Mouse (Mus musculus): ENCODE data around the gene Tmprss9. TPM values are rescaled to one million over a fixed set of nuclear protein-coding genes. Genes with fewer than 3 reads are reported as not detected.

Gene Tmprss9
- polyA plus RNA-seq, 1 experiment from 2014 or later, result 0.08 TPM

DNA sequence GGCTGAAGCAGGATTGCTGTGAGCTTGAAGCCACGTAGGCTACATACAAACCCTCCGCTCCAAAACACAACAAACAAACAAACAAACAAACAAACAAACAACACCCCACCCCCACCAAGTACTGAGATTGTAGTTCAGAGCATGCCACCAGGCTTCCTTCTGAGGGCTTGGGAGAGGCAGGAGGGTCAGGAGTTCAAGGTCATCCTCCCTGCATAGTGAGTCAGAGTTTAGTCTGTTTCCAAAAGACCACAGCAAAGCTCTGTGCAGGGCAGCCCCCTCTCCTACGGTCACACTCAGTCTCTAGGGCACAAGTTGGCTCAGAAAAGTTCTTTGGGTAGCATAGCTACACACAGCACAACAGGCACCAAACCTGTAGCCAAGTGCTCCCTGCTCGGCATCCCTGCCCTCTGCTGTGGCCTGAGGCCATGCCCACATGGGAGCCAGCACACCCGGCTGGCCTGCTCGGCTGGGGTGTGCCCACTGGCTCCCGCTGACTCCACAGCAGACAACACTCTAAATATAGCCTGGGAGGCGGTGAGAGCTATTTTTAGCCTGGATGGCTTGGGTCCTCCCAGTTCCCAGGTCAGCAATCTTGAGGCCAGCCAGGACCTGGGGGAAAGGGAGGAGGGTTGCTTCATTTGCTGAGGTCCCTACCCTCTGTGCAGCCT lies 68.8 kb downstream of the Tmprss9 start:
- peak overlapping the region; percentile 41; the same call in 1 of the 2 replicates for H3K4me3 ChIP-seq (replicated peaks)
- peak overlapping the region; percentile 75 for H3K4me2 ChIP-seq
- WGBS, result 55% methylated on average over 8 of the region's 8 CpGs
- no peaks in the 10 kb centered on the region for H3K36me3 ChIP-seq
- ATAC-seq (ENCODE audit: insufficient number of reproducible peaks, insufficient read depth, low FRiP score, low TSS enrichment, low read depth), result no peak
- no peaks in the 10 kb centered on the region for H3K9me3 ChIP-seq
- peak overlapping the region; percentile 80 for H3K27ac ChIP-seq
- peaks cover 20% of the 10 kb centered on the region; the same call in 1 of the 2 replicates for H3K27me3 ChIP-seq
- H3K4me1 ChIP-seq (replicated peaks), result peaks cover 60% of the 10 kb centered on the region
- peak overlapping the region; percentile 45; the same call in 1 of the 2 replicates for H3K9ac ChIP-seq (replicated peaks)

DNA sequence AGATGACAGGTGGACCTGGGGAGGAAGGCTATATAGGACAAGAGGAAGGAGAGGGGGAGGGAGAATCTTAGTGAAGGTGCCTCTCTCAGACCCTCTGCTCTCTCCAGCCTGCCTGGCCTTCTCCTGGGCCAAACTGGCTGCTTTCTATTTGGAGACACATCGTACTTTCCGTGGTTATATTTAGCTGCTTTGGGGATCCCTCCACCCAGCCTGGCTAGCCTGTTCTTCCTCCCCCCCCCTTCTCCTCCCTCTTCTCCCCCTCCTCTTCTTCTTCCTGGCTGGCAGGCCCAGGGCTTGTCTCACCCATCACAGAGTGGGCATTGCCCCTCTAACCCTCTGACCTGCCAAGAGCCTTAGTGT lies 69.3 kb downstream of the Tmprss9 start:
- no peaks in the 10 kb centered on the region for H3K36me3 ChIP-seq
- H3K4me3 ChIP-seq (replicated peaks), result no peak overlapping the region
- no peaks in the 10 kb centered on the region for H3K9me3 ChIP-seq
- peak overlapping the region; percentile 75; the same call in 1 of the 2 replicates for H3K4me2 ChIP-seq
- H3K27ac ChIP-seq, result peak overlapping the region; percentile 9; the same call in 1 of the 2 replicates
- no peak overlapping the region for H3K9ac ChIP-seq (replicated peaks)
- ATAC-seq (ENCODE audit: insufficient number of reproducible peaks, insufficient read depth, low FRiP score, low TSS enrichment, low read depth), result no peak
- WGBS, result 76% methylated on average over 2 of the region's 2 CpGs
- peaks cover 55% of the 10 kb centered on the region for H3K4me1 ChIP-seq (replicated peaks)
- H3K27me3 ChIP-seq, result 0 out of 2 replicates have a peak, but pooled peaks cover 15% of the 10 kb centered on the region

DNA sequence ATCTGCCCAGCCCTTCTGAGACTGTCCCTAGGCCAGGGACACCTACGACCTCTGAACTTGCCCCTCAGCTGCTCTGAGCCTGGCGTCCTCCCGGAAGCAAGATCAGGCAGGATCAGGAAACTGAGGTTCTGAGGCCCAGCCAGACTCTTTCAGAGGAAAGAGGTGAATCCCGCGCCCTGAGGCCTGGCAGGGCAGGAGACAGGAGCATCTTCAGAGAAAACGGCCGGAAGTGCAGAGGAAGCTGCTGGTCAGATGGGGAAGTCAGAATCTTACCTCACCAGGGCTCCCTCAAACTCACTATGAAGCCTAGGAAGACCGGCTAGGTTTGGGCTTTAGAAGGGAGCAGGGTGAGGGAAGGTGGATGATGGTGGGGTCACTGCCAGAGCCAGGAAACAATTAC lies 71.3 kb downstream of the Tmprss9 start:
- Histone ChIP-seq H3K27me3 (peaks cover 6% of the 10 kb centered on the region; the same call in 1 of the 2 replicates), H3K9me3 (no peaks in the 10 kb centered on the region), H3K27ac (no peak overlapping the region), H3K9ac (replicated peaks) (no peak overlapping the region), H3K4me1 (replicated peaks) (peaks cover 42% of the 10 kb centered on the region), H3K36me3 (no peaks in the 10 kb centered on the region), H3K4me3 (replicated peaks) (no peak overlapping the region), H3K4me2 (no peak overlapping the region)
- 50% methylated on average over 8 of the region's 8 CpGs for WGBS
- ATAC-seq (ENCODE audit: insufficient number of reproducible peaks, insufficient read depth, low FRiP score, low TSS enrichment, low read depth), result no peak

DNA sequence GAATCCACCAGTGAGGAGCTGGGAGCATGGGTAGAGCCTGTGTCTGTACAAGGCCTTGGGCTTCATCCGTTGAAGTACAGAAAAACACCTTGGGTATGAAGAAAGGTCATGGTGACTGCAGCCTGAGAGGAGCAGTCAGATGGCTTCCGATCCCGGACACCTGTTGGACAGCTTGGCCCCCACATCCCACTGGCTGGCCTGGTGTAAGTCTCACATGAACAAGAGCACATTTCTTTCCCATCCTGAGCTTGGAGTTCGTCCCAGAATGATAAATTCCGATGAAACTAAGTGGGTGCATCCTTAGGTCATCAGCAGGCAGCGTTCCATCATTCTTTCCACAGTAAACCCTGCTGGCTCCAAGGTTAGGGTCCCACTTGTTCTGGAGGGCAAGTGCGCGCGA lies 72.1 kb downstream of the Tmprss9 start:
- no peaks in the 10 kb centered on the region for H3K9me3 ChIP-seq
- H3K9ac ChIP-seq (replicated peaks), result no peak overlapping the region
- WGBS, result 83% methylated on average over 9 of the region's 9 CpGs
- peaks cover 39% of the 10 kb centered on the region for H3K4me1 ChIP-seq (replicated peaks)
- H3K27me3 ChIP-seq, result peaks cover 6% of the 10 kb centered on the region; the same call in 1 of the 2 replicates
- H3K4me2 ChIP-seq, result no peak overlapping the region
- no peak overlapping the region for H3K27ac ChIP-seq
- H3K4me3 ChIP-seq (replicated peaks), result no peak overlapping the region
- ATAC-seq (ENCODE audit: insufficient number of reproducible peaks, insufficient read depth, low FRiP score, low TSS enrichment, low read depth), result no peak
- no peaks in the 10 kb centered on the region for H3K36me3 ChIP-seq

DNA sequence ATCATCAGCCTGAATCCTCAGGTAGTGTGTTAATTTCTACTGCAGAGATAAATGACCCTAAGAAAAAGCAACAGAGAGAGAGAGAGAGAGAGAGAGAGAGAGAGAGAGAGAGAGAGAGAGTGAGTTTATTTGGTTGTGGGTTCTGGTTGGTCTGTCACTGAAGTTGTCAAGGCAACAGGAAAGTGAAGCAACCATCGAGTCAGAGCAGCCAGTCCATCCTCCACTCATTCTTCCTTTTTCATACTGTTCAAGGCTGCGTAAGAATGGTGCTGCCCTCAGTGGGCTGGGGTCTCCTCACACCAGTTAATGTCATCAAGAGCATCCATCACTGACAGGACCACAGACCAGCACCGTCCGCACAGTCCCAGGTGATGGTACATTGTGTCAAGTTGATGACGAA lies 72.6 kb downstream of the Tmprss9 start:
- H3K36me3 ChIP-seq, result no peaks in the 10 kb centered on the region
- ATAC-seq (ENCODE audit: insufficient number of reproducible peaks, insufficient read depth, low FRiP score, low TSS enrichment, low read depth), result no peak
- H3K27me3 ChIP-seq, result peaks cover 3% of the 10 kb centered on the region; the same call in 1 of the 2 replicates
- H3K9ac ChIP-seq (replicated peaks), result no peak overlapping the region
- no peak overlapping the region for H3K4me3 ChIP-seq (replicated peaks)
- peaks cover 34% of the 10 kb centered on the region for H3K4me1 ChIP-seq (replicated peaks)
- H3K9me3 ChIP-seq, result no peaks in the 10 kb centered on the region
- WGBS, result 85% methylated on average over 5 of the region's 5 CpGs
- no peak overlapping the region for H3K27ac ChIP-seq
- no peak overlapping the region for H3K4me2 ChIP-seq

DNA sequence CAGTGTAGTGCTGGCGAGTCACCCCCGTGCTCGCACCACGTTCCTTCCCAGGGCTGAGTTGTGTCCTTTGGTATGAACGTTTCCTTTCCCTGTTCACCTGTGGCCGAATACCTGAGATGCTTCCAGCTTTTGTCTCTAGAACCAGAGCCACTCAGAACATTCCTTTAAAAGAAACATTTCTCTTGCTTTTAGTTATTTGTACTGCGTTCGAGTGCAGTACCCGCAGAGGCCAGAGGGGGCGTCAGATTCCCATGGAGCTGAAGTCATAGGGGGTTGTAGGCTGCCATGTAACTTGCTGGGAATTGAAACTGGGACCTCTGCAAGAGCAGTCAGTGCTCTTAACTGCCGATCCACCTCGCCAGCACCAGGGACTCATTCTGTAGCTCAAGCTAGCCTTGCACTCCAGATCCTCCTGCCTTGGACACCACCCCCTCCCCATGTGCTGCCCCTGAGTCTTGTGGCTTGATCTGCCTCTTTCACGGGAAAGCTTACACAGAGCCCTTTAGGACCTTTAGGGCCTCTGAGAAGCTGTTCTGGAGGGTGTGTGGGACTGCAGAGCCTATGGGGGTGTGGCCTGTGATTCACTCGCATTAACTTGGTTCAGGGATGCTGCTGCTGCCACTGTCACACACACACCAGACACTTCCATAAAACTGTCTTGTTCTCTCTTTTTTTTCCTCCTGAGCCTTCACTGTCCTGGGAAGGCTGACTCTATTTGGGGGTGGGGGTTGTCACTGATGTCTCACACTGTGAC lies 75.2 kb downstream of the Tmprss9 start:
- no peaks in the 10 kb centered on the region for H3K9me3 ChIP-seq
- H3K27ac ChIP-seq, result 0 out of 2 replicates have a peak overlapping the region, but pooled peaks have one; percentile 29
- H3K4me1 ChIP-seq (replicated peaks), result peaks cover 12% of the 10 kb centered on the region
- peaks cover 3% of the 10 kb centered on the region; the same call in 1 of the 2 replicates for H3K27me3 ChIP-seq
- 63% methylated on average over 14 of the region's 14 CpGs for WGBS
- H3K36me3 ChIP-seq, result no peaks in the 10 kb centered on the region
- H3K4me3 ChIP-seq (replicated peaks), result no peak overlapping the region
- H3K9ac ChIP-seq (replicated peaks), result no peak overlapping the region
- ATAC-seq (ENCODE audit: insufficient number of reproducible peaks, insufficient read depth, low FRiP score, low TSS enrichment, low read depth), result no peak
- H3K4me2 ChIP-seq, result no peak overlapping the region

DNA sequence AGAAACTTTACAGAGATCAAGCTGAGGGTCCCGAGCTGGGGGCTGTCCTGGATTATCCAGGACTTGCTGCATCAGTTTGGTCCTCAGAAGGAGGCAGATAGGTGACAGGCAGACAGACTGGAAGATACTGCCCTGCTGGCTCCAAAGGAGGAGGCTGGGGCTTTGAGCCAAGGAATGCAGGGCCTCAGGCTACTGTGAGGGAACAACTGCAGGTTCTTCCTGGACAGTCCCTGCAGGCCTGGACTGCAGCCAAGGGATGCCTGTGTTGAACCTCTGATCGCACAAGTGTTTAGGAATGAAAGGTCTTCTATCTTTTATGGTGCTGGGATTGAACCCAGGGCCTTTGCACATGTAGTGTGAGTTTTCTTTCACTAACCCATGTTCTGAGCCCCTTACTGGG lies 76.2 kb downstream of the Tmprss9 start:
- peaks cover 12% of the 10 kb centered on the region for H3K4me1 ChIP-seq (replicated peaks)
- ATAC-seq (ENCODE audit: insufficient number of reproducible peaks, insufficient read depth, low FRiP score, low TSS enrichment, low read depth), result no peak
- 0 out of 2 replicates have a peak overlapping the region, but pooled peaks have one; percentile 29 for H3K27ac ChIP-seq
- H3K4me3 ChIP-seq (replicated peaks), result no peak overlapping the region
- peaks cover 3% of the 10 kb centered on the region; the same call in 1 of the 2 replicates for H3K27me3 ChIP-seq
- no peak overlapping the region for H3K9ac ChIP-seq (replicated peaks)
- no peaks in the 10 kb centered on the region for H3K36me3 ChIP-seq
- no peak overlapping the region for H3K4me2 ChIP-seq
- H3K9me3 ChIP-seq, result no peaks in the 10 kb centered on the region
- 66% methylated on average over 2 of the region's 2 CpGs for WGBS

DNA sequence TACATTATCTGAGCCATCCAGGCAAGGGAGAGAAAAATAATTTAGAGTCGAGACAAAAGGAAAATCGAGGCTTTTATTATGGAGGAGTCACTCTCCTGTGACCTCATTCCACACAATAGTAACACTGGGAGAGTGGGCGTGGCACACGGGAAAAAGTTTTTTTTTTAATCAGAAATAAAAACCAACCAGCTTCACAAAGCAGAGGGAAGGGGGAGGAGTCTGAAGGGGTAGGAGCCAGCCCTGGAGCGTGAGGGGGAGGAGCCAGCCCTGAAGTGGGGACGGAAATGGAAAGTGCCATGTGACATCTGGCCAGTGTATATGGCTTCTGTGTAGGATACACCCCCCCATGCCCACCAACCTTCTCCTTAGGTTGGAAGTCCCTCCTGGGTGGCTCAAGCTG lies 76.9 kb downstream of the Tmprss9 start:
- Histone ChIP-seq H3K27ac (no peak overlapping the region), H3K9ac (replicated peaks) (no peak overlapping the region), H3K4me2 (no peak overlapping the region), H3K36me3 (no peaks in the 10 kb centered on the region), H3K4me3 (replicated peaks) (no peak overlapping the region), H3K27me3 (peaks cover 2% of the 10 kb centered on the region; the same call in 1 of the 2 replicates), H3K9me3 (no peaks in the 10 kb centered on the region), H3K4me1 (replicated peaks) (peaks cover 12% of the 10 kb centered on the region)
- ATAC-seq (ENCODE audit: insufficient number of reproducible peaks, insufficient read depth, low FRiP score, low TSS enrichment, low read depth), result no peak
- 42% methylated on average over 6 of the region's 6 CpGs for WGBS

DNA sequence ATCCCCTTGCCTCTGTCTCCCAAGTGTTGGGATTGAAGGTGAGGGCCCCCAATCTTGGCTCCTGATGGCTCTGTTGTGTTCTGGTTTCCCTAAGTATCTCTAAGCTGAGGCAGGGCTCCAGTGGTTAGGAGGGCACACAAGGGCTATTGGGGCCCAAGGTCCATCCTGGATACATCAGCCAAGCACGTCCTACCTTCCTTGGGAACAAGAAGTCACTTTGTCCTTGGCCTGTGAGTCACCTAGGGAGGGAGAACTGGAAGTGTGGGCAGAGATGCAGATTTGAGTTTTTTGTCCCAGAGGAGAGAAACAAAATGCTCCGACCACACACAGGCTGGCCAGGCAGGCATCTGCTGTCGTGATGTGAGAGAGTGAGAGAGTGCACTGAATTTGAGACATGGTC lies 77.4 kb downstream of the Tmprss9 start:
- no peaks in the 10 kb centered on the region for H3K9me3 ChIP-seq
- H3K4me2 ChIP-seq, result no peak overlapping the region
- no peak for ATAC-seq (ENCODE audit: insufficient number of reproducible peaks, insufficient read depth, low FRiP score, low TSS enrichment, low read depth)
- H3K4me3 ChIP-seq (replicated peaks), result no peak overlapping the region
- WGBS, result 77% methylated on average over 3 of the region's 3 CpGs
- H3K27ac ChIP-seq, result no peak overlapping the region
- peaks cover 12% of the 10 kb centered on the region for H3K4me1 ChIP-seq (replicated peaks)
- no peak overlapping the region for H3K9ac ChIP-seq (replicated peaks)
- no peaks in the 10 kb centered on the region; the same call in 1 of the 2 replicates for H3K27me3 ChIP-seq
- H3K36me3 ChIP-seq, result no peaks in the 10 kb centered on the region
